Mouse (Mus musculus) T-helper 2 cell (primary cell): ENCODE measurements around the gene Rfc2.

Source experiments
- in situ Hi-C: fragments of 300-600 bp; cut with MboI, MseI; formaldehyde crosslinking; loops from one replicate; pipeline ENCODE4 v1.15.1; 2025; ENCODE audit warnings: high pct_unique_total_duplicates

Gene Rfc2

DNA sequence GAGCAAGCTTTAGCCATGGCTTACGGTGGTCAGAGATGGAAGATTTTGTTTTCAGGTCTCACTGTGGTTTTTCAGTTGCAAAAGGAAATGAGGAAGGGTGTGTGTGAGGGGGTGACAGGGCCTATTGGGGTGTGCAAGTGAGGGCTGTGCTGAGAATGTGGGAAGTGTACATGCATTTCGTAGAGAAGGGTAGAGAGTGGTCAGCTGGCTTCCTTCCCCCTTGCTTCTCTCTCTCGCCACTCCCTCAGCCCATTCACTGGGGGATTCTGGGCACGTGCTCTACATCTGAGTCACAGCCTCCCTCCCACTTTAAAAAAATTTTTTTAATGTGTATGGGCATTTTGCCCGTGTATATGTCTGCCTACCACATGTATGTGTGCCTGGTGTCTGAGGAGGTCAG, 26.0 kb downstream of the Rfc2 start:
- in situ Hi-C loops, result no loop called here

DNA sequence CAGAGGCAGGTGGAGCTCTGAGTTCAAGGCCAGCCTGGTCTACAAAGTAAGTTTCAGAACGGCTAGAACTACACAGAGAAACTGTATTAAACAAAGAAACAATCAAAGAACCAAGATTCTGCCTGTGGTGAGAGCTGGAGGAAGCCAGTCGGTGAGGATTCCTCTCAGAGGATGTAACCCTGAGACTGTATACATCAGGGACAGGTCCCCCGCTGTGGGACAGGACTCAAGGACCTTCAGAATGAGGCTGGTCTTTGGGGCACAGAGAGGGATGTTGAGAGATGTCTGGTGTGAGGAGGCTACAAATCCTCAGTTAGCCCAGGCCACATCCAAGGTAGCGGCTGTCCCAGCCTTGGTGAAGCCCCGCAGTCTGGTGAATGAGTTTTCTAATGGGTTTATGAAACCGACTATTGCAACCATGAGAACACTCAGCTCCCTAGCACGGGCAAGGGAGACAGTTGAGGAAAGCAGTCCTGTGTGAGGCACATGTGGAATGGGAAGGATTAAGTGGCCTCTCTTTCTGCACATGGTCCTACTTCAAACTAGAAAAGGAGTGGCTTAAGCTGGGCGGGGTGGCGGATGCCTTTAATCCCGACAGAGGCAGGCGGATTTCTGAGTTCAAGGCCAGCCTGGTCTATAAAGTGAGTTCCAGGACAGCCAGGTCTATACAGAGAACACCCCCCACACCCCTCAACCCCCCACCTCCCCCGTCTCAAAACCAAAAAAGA, 28.9 kb downstream of the Rfc2 start:
- in situ Hi-C loops, result no loop called here

DNA sequence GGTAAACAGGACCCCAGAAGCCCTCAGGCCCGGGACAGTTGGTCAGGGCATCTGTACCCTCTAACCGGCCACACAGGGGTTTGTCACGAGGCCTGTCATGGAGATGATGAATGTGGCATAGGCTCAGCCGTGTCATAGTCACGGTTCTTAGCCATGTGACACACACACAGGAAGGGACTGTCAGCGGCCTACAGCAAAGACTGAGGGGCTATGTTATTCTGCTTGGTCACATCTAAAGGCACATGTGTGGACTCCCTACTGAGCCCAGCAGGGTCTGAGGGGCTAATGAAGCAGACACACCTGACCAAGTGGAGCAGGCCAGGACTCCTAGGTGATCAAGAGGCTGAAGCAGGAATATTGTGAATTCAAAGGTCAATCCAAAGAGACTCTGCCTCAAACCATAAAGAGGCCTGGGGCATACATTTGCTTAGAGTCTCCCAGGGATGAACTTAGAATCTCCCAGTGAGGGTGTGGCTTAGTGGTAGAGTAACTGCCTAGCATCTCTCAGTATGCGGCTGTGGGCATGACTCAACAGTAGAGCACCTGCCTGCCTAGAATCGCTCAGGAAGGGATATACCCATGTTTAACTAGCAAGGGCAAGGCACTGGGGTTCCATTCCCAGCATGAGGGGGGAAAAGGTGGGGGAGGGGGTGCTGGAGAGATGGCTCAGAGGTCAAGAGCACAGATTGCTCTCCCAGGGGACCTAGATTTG, 30.8 kb downstream of the Rfc2 start:
- in situ Hi-C loops, result no loop called here

DNA sequence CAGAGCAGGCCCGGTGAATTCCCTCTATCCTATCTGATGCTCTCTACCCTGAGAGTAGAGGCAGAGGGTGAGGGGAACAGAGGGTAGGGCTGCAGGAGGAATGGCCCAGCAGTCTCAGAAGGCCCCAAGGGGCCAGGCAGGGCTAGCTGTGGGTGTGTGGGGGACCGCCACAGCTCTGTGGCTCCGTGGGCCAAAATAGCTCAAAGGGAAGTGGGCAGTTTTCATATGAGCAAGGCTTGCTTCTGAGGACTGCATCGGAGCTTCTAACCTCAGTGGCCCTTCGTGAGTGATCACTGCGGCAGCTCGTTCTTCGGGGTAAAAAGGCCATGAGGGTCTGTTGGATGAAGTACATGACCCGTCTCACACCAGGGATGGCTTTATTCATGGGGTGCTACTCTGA, 32.6 kb downstream of the Rfc2 start:
- in situ Hi-C loops, result no loop called here

DNA sequence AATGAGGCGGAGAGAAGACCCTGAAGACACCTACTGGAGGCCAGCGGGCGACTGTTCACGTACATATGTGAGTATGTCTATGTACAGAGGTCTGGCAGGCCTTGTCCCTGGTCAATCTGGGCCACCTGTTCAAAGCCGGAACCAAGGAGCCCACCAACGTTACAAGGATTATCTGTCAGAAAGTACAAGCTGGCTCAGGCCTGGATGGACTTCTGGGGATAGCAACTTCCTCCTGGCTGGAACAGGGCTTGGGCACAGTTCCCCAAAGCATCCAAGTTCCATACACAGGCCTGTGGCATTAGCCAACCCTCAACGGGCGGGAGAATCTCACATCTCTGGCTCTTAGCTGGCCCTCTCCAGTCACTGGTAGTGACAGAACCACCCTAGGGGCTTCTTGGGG, 33.1 kb downstream of the Rfc2 start:
- in situ Hi-C loops, result no loop called here

DNA sequence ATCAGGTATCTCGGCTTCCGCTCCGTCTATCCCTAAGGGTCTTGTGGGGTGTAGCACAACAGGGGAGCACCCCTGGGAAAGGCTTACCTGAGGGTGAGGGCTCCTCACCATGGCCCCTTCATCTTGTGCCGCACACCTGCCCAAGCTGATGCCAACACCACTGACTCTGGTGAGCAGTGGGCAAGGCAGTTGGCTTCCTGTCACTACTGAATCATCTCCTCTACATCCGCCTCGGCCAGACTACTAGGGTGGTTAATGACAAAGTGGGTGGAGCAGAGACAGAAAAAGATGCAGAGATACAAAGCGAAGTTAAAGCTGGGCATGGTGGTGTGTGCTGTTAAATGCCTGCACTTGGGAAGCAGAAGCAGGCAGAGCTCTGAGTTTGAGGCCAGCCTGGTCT, 33.6 kb downstream of the Rfc2 start, which contains the start of gene Lat2:
TSS of gene Lat2 (minus strand) at position 224 of the 400 bp plus-strand sequence.
- in situ Hi-C loops, result loop anchor here (5.0 kb wide), 1 partner anchor 113 kb away; no protein-coding TSS in a partner anchor

DNA sequence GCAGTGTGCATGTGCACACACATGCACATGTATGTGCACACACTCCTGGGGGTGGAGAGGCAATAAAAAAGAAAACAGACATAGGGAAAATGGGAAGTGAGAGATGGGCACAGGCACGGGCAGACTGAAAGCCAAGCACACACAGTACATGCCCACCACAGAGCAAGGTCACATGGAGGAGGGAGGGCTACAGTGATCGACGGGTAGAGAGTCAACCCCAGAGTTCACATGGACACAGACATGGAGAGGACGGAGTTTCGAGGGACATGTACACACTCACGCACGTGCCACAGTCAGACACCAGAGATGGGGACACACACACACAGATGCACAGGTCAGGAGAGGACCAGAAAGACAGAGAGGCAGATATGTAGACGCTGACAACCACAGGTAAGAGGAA, 34.2 kb downstream of the Rfc2 start:
- in situ Hi-C loops, result loop anchor here (5.0 kb wide), 1 partner anchor 113 kb away; no protein-coding TSS in a partner anchor

DNA sequence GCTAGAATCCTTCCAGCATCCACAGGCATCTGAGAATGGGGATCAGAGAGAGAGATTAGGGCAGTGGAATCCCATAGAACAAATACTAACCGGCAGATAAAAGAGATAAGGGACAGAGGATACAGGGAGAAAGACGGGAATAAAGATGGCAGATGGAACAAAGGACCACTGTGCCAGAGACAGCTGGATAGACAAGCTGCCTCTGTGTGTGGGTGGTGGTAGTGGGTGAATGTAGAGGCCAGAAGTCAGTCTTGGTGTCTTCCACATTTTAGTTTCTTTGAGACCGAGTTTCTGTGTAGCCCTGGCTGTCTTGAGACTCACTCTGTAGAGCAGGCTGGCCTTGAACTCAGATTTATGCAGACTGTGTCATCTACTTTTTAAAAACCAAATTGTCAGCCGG, 34.6 kb downstream of the Rfc2 start:
- in situ Hi-C loops, result loop anchor here (5.0 kb wide), 1 partner anchor 113 kb away; no protein-coding TSS in a partner anchor

DNA sequence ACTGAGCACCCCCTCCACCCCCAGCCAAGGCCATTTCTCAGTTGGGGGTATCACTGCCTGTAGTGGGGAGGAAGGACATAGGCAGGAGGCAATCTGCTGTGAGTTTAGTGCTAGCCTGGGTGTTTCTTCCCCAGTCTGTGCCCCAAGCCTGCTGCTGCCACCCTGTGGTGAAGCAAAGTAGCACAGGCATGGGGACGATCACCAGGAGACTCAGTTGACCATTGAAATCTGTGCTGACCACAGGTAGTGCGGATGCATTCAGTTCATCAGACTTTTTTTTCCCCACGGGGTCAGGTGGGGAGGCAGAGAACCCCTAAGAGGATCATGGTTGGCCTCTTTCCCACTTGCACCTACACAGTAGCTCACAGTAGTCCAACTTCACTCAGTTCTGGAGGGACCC, 35.9 kb downstream of the Rfc2 start:
- in situ Hi-C loops, result loop anchor here (5.0 kb wide), 1 partner anchor 115 kb away; no protein-coding TSS in a partner anchor

DNA sequence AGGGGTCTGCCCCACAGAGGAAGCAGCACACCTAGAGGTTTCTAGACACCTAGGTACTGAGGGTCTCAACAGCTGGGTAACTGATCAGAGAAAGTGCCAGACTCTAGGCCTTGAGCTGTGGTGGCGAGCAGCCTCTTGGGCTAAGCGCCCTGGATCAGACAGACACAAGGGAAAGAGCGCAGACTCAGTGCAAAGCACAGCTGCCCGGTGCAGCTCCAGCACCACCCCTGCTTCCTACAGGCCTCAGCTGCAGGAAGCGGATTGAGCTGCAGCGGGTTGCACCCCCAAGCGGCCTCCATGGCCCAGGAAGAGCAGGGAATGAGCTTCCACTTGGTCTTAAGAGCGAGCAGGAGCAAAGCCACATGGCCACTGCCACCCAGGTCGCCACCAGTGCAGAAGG, 39.3 kb downstream of the Rfc2 start:
- in situ Hi-C loops, result loop anchor here (10.0 kb wide), 1 partner anchor 1184 kb away; the partner anchor contains the start of gene Srrm3

DNA sequence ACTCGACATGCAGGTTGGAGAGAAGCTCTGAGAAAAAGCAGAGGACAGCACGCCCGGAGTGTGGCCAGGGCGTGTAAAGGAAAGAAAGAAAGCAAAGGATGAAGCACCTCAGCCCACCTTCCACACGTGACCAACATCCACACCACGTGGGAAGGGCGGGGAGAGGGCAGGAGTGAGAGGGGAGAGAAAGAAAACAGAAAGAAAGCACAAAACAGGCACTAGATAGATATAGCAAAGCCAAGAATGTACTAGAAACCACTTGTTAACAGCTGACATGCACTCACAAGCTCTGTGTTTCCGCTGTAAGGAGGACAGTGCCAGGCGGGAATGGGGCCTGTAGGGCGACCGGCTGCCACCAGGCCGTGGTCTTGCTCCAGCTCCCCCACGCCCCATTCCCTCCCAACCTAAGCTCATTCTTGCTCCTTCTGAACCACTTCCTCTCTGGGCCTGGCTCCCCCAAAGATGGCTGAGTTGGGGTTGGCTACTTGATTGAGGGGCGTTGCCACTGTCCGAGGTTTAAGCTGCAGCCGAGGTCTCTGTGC, 40.0 kb downstream of the Rfc2 start:
- in situ Hi-C loops, result loop anchor here (10.0 kb wide), 1 partner anchor 1184 kb away; the partner anchor contains the start of gene Srrm3

DNA sequence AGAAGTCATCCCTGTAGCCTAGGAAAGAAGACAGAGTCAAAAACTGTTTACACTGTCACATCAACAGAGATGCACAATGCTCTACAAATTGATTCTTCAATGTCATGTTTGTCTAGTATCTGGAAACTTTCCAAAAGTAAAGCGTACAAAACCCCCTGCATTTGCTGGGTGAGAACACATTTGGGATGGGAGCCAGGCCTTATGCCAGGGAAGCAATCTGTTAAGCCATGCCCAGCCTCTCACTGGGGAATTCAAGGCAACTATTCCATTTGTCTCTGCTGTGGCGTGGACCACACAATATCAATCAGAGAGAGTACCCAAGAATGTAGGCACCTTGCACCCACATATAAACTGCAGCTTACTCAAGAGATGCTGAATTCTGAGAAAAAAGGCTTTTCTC, 40.9 kb downstream of the Rfc2 start:
- in situ Hi-C loops, result loop anchor here (10.0 kb wide), 1 partner anchor 1183 kb away; the partner anchor contains the start of gene Srrm3

DNA sequence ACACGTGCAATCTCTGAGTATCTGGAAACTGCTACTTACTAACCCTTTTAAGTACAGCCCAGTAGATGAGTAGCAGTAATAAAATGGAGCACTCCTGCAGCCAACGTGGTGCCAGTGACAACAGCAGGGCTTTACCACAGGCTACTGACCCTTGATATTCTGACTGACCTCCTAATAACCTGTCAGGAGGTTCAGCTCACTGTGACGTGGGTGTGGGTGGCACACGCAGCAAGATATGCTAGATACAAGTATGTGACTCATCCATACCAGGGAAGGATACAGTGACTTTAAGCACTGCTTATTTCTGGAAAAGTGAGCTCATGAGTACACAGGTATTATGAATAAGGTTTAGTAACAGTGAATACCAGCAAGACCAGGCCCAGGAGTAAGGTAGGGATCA, 48.3 kb downstream of the Rfc2 start:
- in situ Hi-C loops, result loop anchor here (10.0 kb wide), 1 partner anchor 1175 kb away; the partner anchor contains the start of gene Srrm3

DNA sequence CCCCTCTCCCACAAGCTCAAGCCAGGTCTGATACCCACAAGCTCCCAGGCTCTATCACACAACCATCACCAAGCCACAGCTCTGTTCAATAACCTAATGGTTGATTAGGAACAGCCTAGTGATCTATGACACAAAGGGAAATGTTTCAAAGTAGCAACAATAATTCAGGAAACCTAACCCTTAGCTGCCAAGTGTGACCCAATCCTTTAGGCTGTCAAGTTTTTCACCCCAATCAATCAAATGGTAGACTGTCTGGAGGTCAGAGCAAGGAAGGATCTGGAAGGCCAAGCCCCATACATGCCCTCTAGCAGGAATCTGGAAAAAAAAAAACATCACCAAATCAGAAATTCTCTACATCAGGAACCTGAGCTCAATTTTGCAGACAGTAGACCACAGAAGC, 49.7 kb downstream of the Rfc2 start:
- in situ Hi-C loops, result loop anchor here (10.0 kb wide), 1 partner anchor 54 kb away; the partner anchor contains the start of gene Limk1

DNA sequence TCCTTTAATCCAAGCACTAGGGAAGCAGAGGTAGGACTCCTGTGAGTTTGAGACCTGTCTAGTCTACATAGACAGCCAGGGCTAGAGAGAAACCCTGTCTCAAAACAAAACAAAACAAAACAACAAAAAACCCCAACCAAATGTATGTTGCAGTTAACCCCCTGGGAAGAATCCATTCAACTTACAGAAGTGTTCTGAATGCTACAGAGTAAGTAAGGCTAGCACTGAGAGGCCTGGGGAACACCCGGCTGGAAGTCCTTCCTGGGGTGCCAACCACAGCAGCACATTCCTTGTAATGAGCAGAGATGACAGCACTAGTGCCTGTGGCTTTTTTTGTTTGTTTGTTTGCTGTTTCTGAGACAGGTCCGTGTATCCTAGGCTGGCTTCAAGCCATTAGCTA, 51.7 kb downstream of the Rfc2 start:
- in situ Hi-C loops, result loop anchor here (10.0 kb wide), 1 partner anchor 52 kb away; the partner anchor contains the start of gene Limk1

DNA sequence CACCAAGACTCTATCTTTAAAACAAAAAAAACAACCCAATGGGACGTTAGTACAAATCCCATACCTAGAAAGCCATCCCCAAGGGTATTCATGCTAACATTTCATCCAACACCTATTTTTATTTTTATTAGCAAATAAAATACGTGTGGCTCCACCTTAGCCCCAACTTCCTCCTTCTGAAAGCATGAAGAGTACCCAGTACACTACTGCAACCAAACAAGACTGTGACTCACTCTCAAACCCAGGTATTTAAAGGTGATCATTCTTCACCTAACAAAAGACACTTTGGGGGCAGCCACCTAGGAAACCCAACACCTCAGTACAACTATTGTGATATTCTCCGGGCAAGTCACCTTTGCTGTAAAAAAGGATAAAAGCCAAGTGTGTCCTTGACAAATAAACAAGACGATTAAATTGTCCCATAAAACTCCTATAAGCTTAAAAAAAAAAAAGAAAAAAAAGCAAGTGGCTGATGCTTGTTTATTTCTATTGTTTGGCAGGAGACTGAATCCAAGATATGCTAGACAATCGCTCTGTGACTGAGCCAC, 56.7 kb downstream of the Rfc2 start:
- in situ Hi-C loops, result loop anchor here (10.0 kb wide), 1 partner anchor 47 kb away; the partner anchor contains the start of gene Limk1

DNA sequence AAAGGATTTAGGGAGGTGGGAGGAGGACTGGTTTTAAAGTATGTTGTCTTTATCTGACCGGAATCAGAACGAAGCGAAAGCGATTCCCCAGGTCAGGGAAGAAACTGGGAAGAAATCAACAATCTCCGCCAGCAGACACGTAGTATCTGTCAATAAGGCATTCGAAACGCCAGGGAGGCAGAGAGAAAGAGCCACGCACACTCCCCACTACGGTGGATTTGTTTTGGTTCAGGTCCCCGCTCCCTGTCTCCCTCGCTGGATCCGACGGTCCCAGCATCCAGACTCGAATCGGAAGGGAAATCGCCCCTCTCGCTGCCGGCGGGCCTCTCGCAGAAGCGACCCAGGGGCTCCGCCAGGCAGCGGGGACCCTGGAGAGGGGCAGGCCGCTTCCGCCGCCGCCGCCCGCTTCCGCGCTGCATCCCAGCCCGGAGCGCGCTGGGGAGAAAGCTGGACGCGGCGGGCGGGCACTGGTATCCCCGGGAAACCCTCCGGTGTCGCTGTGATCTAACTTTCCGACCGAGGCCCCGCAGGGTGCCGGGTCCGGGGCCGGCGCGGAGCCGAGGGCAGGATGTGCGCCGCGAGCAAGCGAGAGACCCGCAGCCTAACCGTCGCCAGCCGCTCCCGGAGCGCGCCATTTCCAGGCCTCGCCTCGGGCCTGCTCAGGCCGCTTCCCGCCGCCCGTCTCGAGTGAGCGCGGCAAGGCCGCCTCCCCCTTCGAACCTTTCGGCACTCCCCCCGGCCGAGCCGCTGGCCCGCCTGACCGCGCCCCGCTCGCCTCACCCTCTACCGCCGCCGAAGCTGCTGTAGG, 57.5 kb downstream of the Rfc2 start:
- in situ Hi-C loops, result loop anchor here (10.0 kb wide), 1 partner anchor 46 kb away; the partner anchor contains the start of gene Limk1

DNA sequence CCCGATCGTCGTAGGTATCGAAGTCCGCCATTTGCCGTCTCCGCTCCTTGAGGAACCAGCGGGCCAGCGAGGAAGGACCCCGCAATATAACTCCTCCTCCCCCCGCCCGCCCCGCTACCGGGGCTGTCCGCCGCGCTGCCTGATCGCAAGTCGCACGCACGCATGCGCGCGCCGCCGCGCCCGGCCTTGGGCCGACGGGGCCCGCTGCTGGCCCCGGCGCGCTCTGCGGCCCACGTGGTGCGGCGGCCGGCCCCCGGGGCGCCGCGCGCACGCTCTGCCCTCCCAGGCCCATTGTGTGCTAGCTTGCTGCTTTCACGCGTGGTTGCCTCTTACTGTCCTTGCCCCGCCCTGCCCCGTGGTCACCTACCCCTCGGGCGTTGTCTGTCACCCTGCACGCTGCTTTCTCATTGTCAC, 58.1 kb downstream of the Rfc2 start, which contains the start of gene Eif4h:
TSS of gene Eif4h (minus strand) at position 222 of the 414 bp plus-strand sequence.
- in situ Hi-C loops, result loop anchor here (10.0 kb wide), 1 partner anchor 46 kb away; the partner anchor contains the start of gene Limk1

DNA sequence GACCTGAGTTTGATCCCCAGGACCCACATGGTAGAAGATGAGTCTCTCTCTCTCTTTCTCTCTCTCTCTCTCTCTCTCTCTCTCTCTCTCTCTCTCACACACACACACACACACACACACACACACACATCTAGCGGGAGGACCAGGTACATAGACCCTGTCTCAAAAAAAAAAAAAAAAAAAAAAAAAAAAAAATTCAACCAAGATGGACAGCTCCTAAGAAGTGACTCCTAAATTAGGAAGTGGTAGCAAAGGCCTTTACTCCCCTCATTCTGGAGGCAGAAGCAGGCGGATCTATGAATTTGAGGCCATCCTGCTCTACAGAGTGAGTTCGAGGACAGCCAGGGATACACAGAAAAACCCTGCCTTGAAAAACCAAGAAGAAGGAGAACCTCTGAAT, 59.2 kb downstream of the Rfc2 start:
- in situ Hi-C loops, result no loop called here

DNA sequence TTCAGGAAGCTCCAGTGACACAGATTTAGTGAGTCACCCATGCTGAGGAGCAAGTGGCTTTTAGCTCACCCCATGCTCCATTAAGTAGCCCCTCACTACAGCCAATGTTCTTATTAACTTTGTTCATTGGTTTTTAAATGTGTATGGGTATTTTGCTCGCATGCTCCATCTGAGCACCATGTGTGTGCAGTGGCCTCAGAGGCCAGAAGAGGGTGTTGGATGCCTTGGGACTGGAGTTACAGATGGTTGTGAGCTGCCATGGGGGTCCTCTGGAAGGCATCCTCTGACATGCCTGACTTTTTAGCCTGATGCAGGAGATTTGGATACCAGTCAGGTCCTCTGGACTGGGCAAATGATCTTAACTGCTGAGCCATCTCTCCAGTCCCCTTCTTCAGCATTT, 63.0 kb downstream of the Rfc2 start:
- in situ Hi-C loops, result no loop called here
